Mouse (Mus musculus): ENCODE measurements at regions not wholly inside any gene's neighbourhood (a gene's known extent, or its start where the extent isn't known, plus 50 kb on each side); places are given as distances from the start of the nearest gene placed in this dataset.

DNA sequence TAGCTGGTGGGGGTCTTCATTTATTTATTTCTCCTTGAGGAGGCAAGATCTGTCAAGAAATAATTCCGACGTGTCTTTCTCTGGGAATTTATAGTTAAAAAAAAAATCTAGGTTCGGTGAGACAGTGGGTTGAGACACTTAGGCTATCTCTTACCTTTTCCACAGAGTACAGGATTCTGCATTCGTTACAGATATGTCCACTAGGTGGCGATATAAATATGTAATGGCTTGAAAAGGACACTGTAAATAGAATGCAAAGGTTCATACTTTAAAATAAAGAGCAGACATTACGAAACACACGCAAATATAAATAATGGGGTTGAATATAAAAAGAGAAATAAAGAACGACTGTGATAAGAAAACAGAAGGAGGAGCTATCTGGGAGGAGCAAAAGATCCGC is 517.5 kb downstream of the Cps1 start:
- DNase-seq (ENCODE audit: low spot score): peak; percentile 1

DNA sequence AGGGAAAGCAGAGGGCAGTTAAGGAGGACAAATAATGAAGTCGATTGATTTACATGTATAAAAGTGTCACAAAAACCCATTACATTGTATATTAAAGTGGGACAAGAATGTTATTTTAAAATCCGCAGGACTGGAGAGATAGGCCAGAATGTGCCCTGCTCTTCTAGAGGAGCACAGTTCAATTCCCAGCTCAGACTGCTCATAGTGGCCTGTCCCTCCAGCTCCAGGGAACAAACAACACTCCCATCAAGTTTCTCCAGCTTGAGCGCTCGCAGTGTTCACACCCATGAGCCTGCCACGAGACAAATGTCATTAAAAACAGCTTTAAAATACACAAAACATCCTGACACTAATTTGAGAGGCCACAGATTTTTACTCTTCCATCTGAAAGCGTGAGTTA is 517.9 kb downstream of the Cps1 start:
- DNase-seq (ENCODE audit: low spot score): no peak

DNA sequence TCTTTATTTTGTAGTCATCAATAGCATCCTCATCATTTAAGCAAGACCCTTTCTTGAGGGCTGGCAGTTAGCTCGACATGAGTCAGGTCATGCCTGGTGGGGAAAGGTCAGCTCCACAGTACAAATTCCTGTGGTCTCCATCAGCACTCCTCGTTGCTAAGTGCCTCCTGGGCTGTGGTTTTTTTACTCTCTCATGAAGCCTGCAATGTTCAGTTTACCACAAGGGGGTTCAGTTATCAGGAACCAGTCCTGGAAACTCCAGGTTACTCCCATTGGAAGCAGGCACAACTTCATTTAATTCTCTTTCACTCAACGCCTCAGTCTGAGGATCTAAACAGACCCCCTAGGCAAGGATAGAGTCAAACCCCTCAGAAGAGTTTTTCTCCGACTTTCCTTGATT is 520.8 kb downstream of the Cps1 start:
- no peak for DNase-seq (ENCODE audit: low spot score)
